Mouse (Mus musculus): ENCODE results near the gene Hsf2bp. TPM values are rescaled to one million over a fixed set of nuclear protein-coding genes. Genes with fewer than 3 reads are reported as not detected.
A peak's percentile ranks its signal among the peaks of the same experiment; 100 is the strongest.

Gene Hsf2bp
- polyA plus RNA-seq, 2 experiments = 0.59 to 0.74 TPM

DNA sequence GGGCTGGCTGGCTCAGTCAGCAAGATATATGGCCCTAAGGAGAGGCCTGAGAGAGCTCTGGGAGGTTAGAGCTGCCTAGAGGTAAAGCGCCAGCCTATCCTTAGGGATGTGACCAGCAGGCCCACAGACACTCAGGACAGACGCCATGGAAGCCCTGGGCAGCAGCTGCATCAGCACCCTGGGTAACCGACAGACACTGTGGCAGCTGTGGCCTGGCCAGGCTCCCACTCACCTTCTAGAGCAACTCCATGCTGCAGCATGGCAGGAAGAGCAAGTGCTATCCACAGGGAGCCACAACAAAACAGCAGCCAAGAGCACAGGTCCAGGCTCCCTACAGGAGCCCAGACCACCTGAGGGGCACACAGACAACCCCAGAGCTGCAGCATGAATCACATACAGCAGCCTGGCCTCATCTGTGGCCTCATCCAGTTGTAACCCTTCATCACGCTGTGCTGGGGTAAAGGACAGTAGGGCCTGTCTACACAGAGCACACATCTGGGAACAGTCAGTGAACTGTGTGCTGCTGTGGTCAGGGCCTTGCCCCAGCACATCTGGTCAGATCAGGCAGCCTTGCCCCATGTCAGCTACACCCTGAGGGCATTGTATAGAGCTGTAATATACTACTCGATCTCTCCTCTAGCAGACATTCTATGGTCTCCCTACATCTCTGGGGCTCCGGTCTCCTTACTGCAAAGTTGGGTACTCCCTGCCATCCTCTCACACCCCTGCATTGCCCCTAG lies 100.9 kb downstream of the Hsf2bp start:
- Histone ChIP-seq H3K9me3 (ENCODE audit: control insufficient read depth, low read length) (no peaks in the 10 kb centered on the region), H3K4me2 (replicated peaks; ENCODE audit: low read depth, low read length, severe bottlenecking) (no peak overlapping the region), H3K27me3 (ENCODE audit: control insufficient read depth, insufficient read depth, low read length) (no peaks in the 10 kb centered on the region), H3K36me3 (ENCODE audit: control insufficient read depth, insufficient read depth, low read length) (no peaks in the 10 kb centered on the region), H3K9ac (ENCODE audit: low read depth, low read length, severe bottlenecking) (no peak overlapping the region), H3K4me1 (ENCODE audit: control insufficient read depth, insufficient read depth, low read length) (peaks cover 5% of the 10 kb centered on the region), H3K27ac (replicated peaks; ENCODE audit: low read depth, low read length) (no peak overlapping the region), H3K4me3 (replicated peaks; ENCODE audit: low read length) (no peak overlapping the region)
- ATAC-seq (ENCODE audit: low FRiP score, low read depth) = no peak
- 53% methylated on average over 6 of the region's 6 CpGs for WGBS
- no peak for DNase-seq (ENCODE audit: low spot score)
- no peak for TF ChIP-seq POLR2A (IDR thresholded peaks at IDR 0.05; ENCODE audit: borderline replicate concordance, extremely low read depth, insufficient read depth, insufficient read length)

DNA sequence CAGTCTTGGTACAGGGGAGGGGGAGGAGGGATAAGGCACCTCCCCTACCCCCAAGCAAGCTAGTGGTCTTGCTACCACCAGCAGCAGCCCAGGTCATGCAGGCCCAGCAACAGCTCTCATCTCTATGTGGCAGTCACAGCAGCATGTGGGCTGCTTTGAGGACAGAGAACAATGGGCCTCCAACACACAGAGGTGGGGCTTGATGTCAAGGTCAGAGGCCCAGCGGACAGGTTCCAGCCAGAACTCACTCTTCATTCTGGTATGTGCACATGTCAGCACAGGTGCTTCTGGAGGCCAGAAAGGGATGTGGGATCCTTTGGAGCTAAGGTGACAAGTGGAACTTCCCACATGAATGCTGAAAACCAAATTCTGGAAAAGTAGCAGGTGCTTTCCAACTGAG lies 102.2 kb downstream of the Hsf2bp start:
- peaks cover 3% of the 10 kb centered on the region; the same call in 1 of the 2 replicates for H3K4me1 ChIP-seq (ENCODE audit: control insufficient read depth, insufficient read depth, low read length)
- no peaks in the 10 kb centered on the region for H3K9me3 ChIP-seq (ENCODE audit: control insufficient read depth, low read length)
- H3K9ac ChIP-seq (ENCODE audit: low read depth, low read length, severe bottlenecking) = no peak overlapping the region
- no peak for ATAC-seq (ENCODE audit: low FRiP score, low read depth)
- no peaks in the 10 kb centered on the region for H3K27me3 ChIP-seq (ENCODE audit: control insufficient read depth, insufficient read depth, low read length)
- no peak for DNase-seq (ENCODE audit: low spot score)
- no peak overlapping the region for H3K4me3 ChIP-seq (replicated peaks; ENCODE audit: low read length)
- no peak overlapping the region for H3K27ac ChIP-seq (replicated peaks; ENCODE audit: low read depth, low read length)
- no peaks in the 10 kb centered on the region for H3K36me3 ChIP-seq (ENCODE audit: control insufficient read depth, insufficient read depth, low read length)
- WGBS = 77% methylated on average over 1 of the region's 1 CpGs
- H3K4me2 ChIP-seq (replicated peaks; ENCODE audit: low read depth, low read length, severe bottlenecking) = no peak overlapping the region
- no peak for TF ChIP-seq POLR2A (IDR thresholded peaks at IDR 0.05; ENCODE audit: borderline replicate concordance, extremely low read depth, insufficient read depth, insufficient read length)

DNA sequence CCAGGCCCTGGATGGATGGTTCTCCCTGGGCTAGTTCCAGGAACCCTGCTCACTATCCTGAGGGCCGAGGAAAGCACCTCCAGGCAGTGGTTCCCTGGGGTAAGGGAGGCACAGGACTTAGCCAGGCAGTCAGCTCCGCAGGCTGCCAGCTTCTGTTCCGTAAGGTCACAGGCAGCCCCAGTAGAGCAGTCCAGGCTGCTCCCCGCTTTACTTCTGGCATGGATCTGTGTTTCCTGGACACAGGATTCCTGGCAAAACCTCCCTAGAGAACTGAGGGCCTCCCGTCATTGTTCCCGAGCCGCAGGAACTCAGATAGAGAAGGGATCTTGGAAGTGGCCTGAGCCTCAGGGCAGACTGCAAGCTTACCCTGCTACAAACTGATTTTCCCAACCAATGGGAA lies 104.7 kb downstream of the Hsf2bp start:
- Histone ChIP-seq H3K36me3 (ENCODE audit: control insufficient read depth, insufficient read depth, low read length) (no peaks in the 10 kb centered on the region), H3K27me3 (ENCODE audit: control insufficient read depth, insufficient read depth, low read length) (no peaks in the 10 kb centered on the region), H3K4me1 (ENCODE audit: control insufficient read depth, insufficient read depth, low read length) (no peaks in the 10 kb centered on the region), H3K9ac (ENCODE audit: low read depth, low read length, severe bottlenecking) (no peak overlapping the region), H3K4me2 (replicated peaks; ENCODE audit: low read depth, low read length, severe bottlenecking) (no peak overlapping the region), H3K4me3 (replicated peaks; ENCODE audit: low read length) (no peak overlapping the region), H3K27ac (replicated peaks; ENCODE audit: low read depth, low read length) (no peak overlapping the region), H3K9me3 (ENCODE audit: control insufficient read depth, low read length) (no peaks in the 10 kb centered on the region)
- ATAC-seq (ENCODE audit: low FRiP score, low read depth) (no peak), DNase-seq (ENCODE audit: low spot score) (no peak)
- WGBS = 62% methylated on average over 7 of the region's 7 CpGs
- no peak for TF ChIP-seq POLR2A (IDR thresholded peaks at IDR 0.05; ENCODE audit: borderline replicate concordance, extremely low read depth, insufficient read depth, insufficient read length)

DNA sequence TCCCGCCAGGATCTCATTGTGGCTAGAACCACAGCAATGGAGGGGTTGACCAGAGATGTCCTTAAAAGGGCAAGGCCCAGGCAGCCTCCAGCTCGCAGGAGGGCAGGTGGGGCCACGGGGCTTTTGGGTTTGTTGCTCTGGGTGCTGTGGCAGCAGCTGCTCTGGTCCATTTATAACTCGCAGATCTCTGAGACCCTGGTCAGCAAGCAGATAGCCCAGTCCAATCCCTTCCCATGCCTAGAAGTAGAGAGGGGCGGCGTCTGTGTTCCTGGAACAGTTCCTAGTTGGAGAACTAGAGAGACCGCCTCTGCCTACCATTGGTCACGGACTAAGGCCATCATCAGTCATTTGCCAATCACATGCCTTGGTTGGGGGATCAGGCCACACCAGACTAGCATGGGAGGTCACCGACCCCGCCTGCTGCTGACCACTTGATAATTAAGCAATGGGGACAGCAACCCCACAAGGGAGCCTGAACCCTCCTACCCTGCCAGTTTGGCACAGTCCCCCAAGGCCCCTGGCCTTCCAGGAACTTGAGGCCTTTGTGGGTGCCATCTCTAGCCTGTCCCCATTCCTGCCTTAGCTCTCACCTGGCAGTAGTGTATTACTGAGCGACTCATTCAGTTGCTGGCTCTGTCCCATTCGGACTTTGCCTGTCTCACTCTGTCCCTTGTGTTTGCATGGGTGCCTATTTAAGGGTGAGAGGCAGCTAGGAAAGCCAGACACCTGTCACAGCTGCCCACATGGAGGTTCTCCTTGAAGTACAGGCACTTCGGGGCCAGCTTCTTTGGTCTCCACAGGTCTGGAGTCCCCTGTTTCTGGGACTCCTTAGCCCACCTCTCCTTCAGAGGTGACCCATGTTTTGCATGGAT lies 106.1 kb downstream of the Hsf2bp start:
- no peak for DNase-seq (ENCODE audit: low spot score)
- Histone ChIP-seq H3K4me2 (replicated peaks; ENCODE audit: low read depth, low read length, severe bottlenecking) (no peak overlapping the region), H3K9ac (ENCODE audit: low read depth, low read length, severe bottlenecking) (no peak overlapping the region), H3K9me3 (ENCODE audit: control insufficient read depth, low read length) (no peaks in the 10 kb centered on the region), H3K27ac (replicated peaks; ENCODE audit: low read depth, low read length) (no peak overlapping the region), H3K27me3 (ENCODE audit: control insufficient read depth, insufficient read depth, low read length) (no peaks in the 10 kb centered on the region), H3K36me3 (ENCODE audit: control insufficient read depth, insufficient read depth, low read length) (no peaks in the 10 kb centered on the region), H3K4me1 (ENCODE audit: control insufficient read depth, insufficient read depth, low read length) (no peaks in the 10 kb centered on the region), H3K4me3 (replicated peaks; ENCODE audit: low read length) (no peak overlapping the region)
- peak; percentile 77 for ATAC-seq (ENCODE audit: low FRiP score, low read depth)
- no peak for TF ChIP-seq POLR2A (IDR thresholded peaks at IDR 0.05; ENCODE audit: borderline replicate concordance, extremely low read depth, insufficient read depth, insufficient read length)
- WGBS = 62% methylated on average over 11 of the region's 13 CpGs

DNA sequence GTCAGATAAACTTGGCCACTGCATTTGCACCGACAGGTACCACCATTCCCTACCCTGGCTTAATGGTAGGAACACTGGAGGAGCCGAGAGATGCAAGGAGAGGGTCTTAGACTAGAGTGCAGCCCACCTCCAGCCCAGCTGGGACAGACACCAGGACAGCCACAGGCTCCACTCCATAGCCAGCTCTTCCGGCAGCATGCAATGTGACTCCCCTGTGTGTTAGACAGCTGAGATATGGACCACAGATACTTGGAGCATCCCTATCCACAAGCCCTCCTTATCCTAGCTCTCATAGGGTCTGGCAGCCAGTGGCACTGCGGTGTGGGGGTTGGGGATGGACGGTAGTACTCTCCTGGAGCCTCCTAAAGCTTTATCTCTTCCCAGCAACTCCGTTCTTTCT lies 107.1 kb downstream of the Hsf2bp start:
- TF ChIP-seq POLR2A (IDR thresholded peaks at IDR 0.05; ENCODE audit: borderline replicate concordance, extremely low read depth, insufficient read depth, insufficient read length) = no peak
- no peak overlapping the region for H3K4me2 ChIP-seq (replicated peaks; ENCODE audit: low read depth, low read length, severe bottlenecking)
- no peak overlapping the region for H3K27ac ChIP-seq (replicated peaks; ENCODE audit: low read depth, low read length)
- no peak overlapping the region for H3K9ac ChIP-seq (ENCODE audit: low read depth, low read length, severe bottlenecking)
- H3K27me3 ChIP-seq (ENCODE audit: control insufficient read depth, insufficient read depth, low read length) = no peaks in the 10 kb centered on the region
- no peaks in the 10 kb centered on the region for H3K36me3 ChIP-seq (ENCODE audit: control insufficient read depth, insufficient read depth, low read length)
- WGBS = 88% methylated on average over 6 of the region's 6 CpGs
- DNase-seq (ENCODE audit: low spot score) (no peak), ATAC-seq (ENCODE audit: low FRiP score, low read depth) (no peak)
- H3K4me1 ChIP-seq (ENCODE audit: control insufficient read depth, insufficient read depth, low read length) = no peaks in the 10 kb centered on the region
- H3K9me3 ChIP-seq (ENCODE audit: control insufficient read depth, low read length) = no peaks in the 10 kb centered on the region
- no peak overlapping the region for H3K4me3 ChIP-seq (replicated peaks; ENCODE audit: low read length)

Data from limb, embryonic 14.5 days (tissue).